Mouse (Mus musculus): ENCODE measurements at regions not wholly inside any gene's neighbourhood (a gene's known extent, or its start where the extent isn't known, plus 50 kb on each side); places are given as distances from the start of the nearest gene placed in this dataset.

- no peak overlapping the region for H3K27ac ChIP-seq (ENCODE audit: control insufficient read depth, low read depth, low read length)
- no peak overlapping the region for H3K9ac ChIP-seq (ENCODE audit: control insufficient read depth, low read depth, low read length, poor library complexity, severe bottlenecking)
- no peaks in the 10 kb centered on the region for H3K4me1 ChIP-seq (ENCODE audit: control insufficient read depth in 1 of 2, insufficient read depth in 2 of 2, low read length in 2 of 2)
- H3K79me2 ChIP-seq (ENCODE audit: control insufficient read depth, insufficient read depth, low read length, poor library complexity), result no peaks in the 10 kb centered on the region
- no peaks in the 10 kb centered on the region for H3K27me3 ChIP-seq (ENCODE audit: control insufficient read depth in 1 of 2, insufficient read depth in 2 of 2, low read length in 2 of 2)
- no peaks in the 10 kb centered on the region for H3K36me3 ChIP-seq (ENCODE audit: control insufficient read depth in 1 of 2, insufficient read depth in 2 of 2, low read length in 2 of 2)
- H3K4me3 ChIP-seq (ENCODE audit: control insufficient read depth in 1 of 2, insufficient read depth in 1 of 2, low read depth in 2 of 2, low read length in 2 of 2), result no peak overlapping the region
- DNase-seq (ENCODE audit: low read depth, low spot score), result no peak
- TF ChIP-seq MYC (IDR thresholded peaks at IDR 0.05; ENCODE audit: low read depth, low read length) (no peak), HCFC1 (IDR thresholded peaks at IDR 0.05; ENCODE audit: low read depth, low read length) (no peak)
- H3K9me3 ChIP-seq (replicated peaks; ENCODE audit: insufficient read depth, low read length), result no peaks in the 10 kb centered on the region
Observed at GRCm38 (mm10) chr2:9073851-9074250, 807.2 kb upstream of the 4930412O13Rik start.

DNA sequence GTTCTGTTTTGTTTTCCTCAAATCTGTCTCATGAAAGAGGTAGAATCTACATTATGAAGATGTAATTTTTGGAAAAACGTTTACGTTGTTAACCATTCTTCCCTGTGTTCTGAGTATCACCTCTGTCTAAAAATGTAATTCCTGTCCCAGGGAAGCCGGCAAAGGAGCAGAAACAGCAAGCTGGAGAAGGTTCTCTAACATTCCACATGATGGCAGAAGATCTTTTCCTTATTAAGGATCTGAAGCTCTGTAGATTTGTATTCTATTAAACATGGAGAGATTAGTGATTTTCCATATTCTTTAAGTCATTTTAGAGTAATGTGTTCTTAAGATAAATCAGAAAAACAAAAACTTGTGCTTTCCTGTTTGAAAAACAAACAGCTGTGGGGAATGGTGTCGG, 802.9 kb upstream of the 4930412O13Rik start:
- Histone ChIP-seq H3K9ac (ENCODE audit: control insufficient read depth, low read depth, low read length, poor library complexity, severe bottlenecking) (no peak overlapping the region), H3K36me3 (ENCODE audit: control insufficient read depth in 1 of 2, insufficient read depth in 2 of 2, low read length in 2 of 2) (no peaks in the 10 kb centered on the region), H3K4me1 (ENCODE audit: control insufficient read depth in 1 of 2, insufficient read depth in 2 of 2, low read length in 2 of 2) (no peaks in the 10 kb centered on the region), H3K79me2 (ENCODE audit: control insufficient read depth, insufficient read depth, low read length, poor library complexity) (no peaks in the 10 kb centered on the region), H3K27ac (ENCODE audit: control insufficient read depth, low read depth, low read length) (no peak overlapping the region), H3K27me3 (ENCODE audit: control insufficient read depth in 1 of 2, insufficient read depth in 2 of 2, low read length in 2 of 2) (no peaks in the 10 kb centered on the region), H3K4me3 (ENCODE audit: control insufficient read depth in 1 of 2, insufficient read depth in 1 of 2, low read depth in 2 of 2, low read length in 2 of 2) (no peak overlapping the region), H3K9me3 (replicated peaks; ENCODE audit: insufficient read depth, low read length) (no peaks in the 10 kb centered on the region)
- TF ChIP-seq UBTF (IDR thresholded peaks at IDR 0.05; ENCODE audit: borderline replicate concordance, insufficient read depth, low read depth, low read length), result no peak
- no peak for TF ChIP-seq MYB (IDR thresholded peaks at IDR 0.05; ENCODE audit: low read depth, low read length)
- TF ChIP-seq TAL1 (IDR thresholded peaks at IDR 0.05; ENCODE audit: low read length), result no peak
- TF ChIP-seq TBP (IDR thresholded peaks at IDR 0.05; ENCODE audit: low read depth, low read length), result no peak
- TF ChIP-seq JUND (IDR thresholded peaks at IDR 0.05; ENCODE audit: low read depth, low read length), result no peak
- no peak for TF ChIP-seq SIN3A (IDR thresholded peaks at IDR 0.05; ENCODE audit: low read length)
- TF ChIP-seq POLR2AphosphoS2 (IDR thresholded peaks at IDR 0.05; ENCODE audit: low read length), result no peak
- TF ChIP-seq RCOR1 (IDR thresholded peaks at IDR 0.05; ENCODE audit: low read depth, low read length), result no peak
- no peak for TF ChIP-seq USF2 (IDR thresholded peaks at IDR 0.05; ENCODE audit: borderline replicate concordance in 1 of 2, insufficient read depth in 1 of 2, low read depth in 1 of 2, low read length in 2 of 2)
- DNase-seq (ENCODE audit: low read depth, low spot score), result no peak

GRCm38 (mm10) chr2:9081746-9082145, 799.3 kb upstream of the 4930412O13Rik start:
- Histone ChIP-seq H3K27me3 (ENCODE audit: control insufficient read depth in 1 of 2, insufficient read depth in 2 of 2, low read length in 2 of 2) (no peaks in the 10 kb centered on the region), H3K79me2 (ENCODE audit: control insufficient read depth, insufficient read depth, low read length, poor library complexity) (no peaks in the 10 kb centered on the region), H3K9me3 (replicated peaks; ENCODE audit: insufficient read depth, low read length) (no peaks in the 10 kb centered on the region), H3K4me1 (ENCODE audit: control insufficient read depth in 1 of 2, insufficient read depth in 2 of 2, low read length in 2 of 2) (no peaks in the 10 kb centered on the region), H3K9ac (ENCODE audit: control insufficient read depth, low read depth, low read length, poor library complexity, severe bottlenecking) (no peak overlapping the region), H3K36me3 (ENCODE audit: control insufficient read depth in 1 of 2, insufficient read depth in 2 of 2, low read length in 2 of 2) (no peaks in the 10 kb centered on the region), H3K27ac (ENCODE audit: control insufficient read depth, low read depth, low read length) (no peak overlapping the region), H3K4me3 (ENCODE audit: control insufficient read depth in 1 of 2, insufficient read depth in 1 of 2, low read depth in 2 of 2, low read length in 2 of 2) (no peak overlapping the region)
- DNase-seq (ENCODE audit: low read depth, low spot score), result no peak
- TF ChIP-seq MAX (IDR thresholded peaks at IDR 0.05; ENCODE audit: low read length) (no peak), KAT2A (conservative IDR thresholded peaks at IDR 0.05; ENCODE audit: low read depth, low read length) (no peak), POLR2AphosphoS2 (IDR thresholded peaks at IDR 0.05; ENCODE audit: low read length) (no peak), TBP (IDR thresholded peaks at IDR 0.05; ENCODE audit: low read depth, low read length) (no peak), NELFE (IDR thresholded peaks at IDR 0.05; ENCODE audit: low read depth, low read length) (no peak), ZMIZ1 (IDR thresholded peaks at IDR 0.05; ENCODE audit: low read depth, low read length) (no peak), UBTF (IDR thresholded peaks at IDR 0.05; ENCODE audit: borderline replicate concordance, insufficient read depth, low read depth, low read length) (no peak), ELF1 (IDR thresholded peaks at IDR 0.05; ENCODE audit: low read depth, low read length) (no peak), TCF12 (IDR thresholded peaks at IDR 0.05; ENCODE audit: low read depth, low read length) (no peak), RAD21 (IDR thresholded peaks at IDR 0.05; ENCODE audit: low read depth, low read length) (no peak), ZNF384 (IDR thresholded peaks at IDR 0.05; ENCODE audit: low read depth, low read length) (no peak), TAL1 (IDR thresholded peaks at IDR 0.05; ENCODE audit: low read length) (no peak), MYB (IDR thresholded peaks at IDR 0.05; ENCODE audit: low read depth, low read length) (no peak), MXI1 (IDR thresholded peaks at IDR 0.05; ENCODE audit: low read depth, low read length) (no peak), E2F4 (IDR thresholded peaks at IDR 0.05; ENCODE audit: borderline replicate concordance, low read depth, low read length) (no peak), EP300 (IDR thresholded peaks at IDR 0.05; ENCODE audit: low read depth in 1 of 2, low read length in 2 of 2) (no peak), CHD1 (IDR thresholded peaks at IDR 0.05; ENCODE audit: low read depth, low read length) (no peak), GATA1 (IDR thresholded peaks at IDR 0.05; ENCODE audit: low read depth, low read length) (no peak), JUND (IDR thresholded peaks at IDR 0.05; ENCODE audit: low read depth, low read length) (no peak), USF2 (IDR thresholded peaks at IDR 0.05; ENCODE audit: borderline replicate concordance in 1 of 2, insufficient read depth in 1 of 2, low read depth in 1 of 2, low read length in 2 of 2) (no peak)
